Mouse (Mus musculus) liver, embryonic 14.5 days (tissue): ENCODE results near the gene Prkn.

ENCODE experiments used
- CTCF ChIP-seq: IDR thresholded peaks from 2 replicates; pipeline ENCODE4 v1.5.1; 2016; ENCODE audit warnings: antibody characterized with exemption, low read depth, control low read depth
- EP300 ChIP-seq: IDR thresholded peaks from 2 replicates; pipeline ENCODE4 v1.6.1; 2016; ENCODE audit warnings: antibody characterized with exemption, low read depth

DNA sequence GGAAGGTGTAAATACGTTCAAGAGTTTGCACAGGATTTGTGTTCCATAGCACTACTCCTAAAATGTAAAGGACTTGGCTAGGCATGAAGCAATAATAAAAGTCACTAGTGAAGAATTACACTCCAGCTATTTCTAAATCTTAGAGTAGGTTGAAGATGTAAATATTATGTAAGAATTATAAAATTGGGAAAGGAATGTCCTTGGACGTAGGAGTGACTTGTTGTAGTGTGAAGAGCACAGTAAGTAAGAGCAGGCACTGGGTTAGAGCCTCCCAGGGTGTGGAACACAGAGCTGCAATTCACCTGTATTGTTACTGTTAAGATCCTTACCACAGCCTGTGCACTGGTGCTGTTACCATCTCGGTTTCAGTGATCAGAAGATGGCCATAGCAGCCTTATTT lies 450.0 kb downstream of the Prkn start:
- no peak for TF ChIP-seq EP300
- TF ChIP-seq CTCF, result no peak
